Mouse (Mus musculus): ENCODE measurements around the gene Lta. TPM values are rescaled to one million over a fixed set of nuclear protein-coding genes. Genes with fewer than 3 reads are reported as not detected.

Lta gene
- polyA plus RNA-seq, 1 experiment: 4.4 TPM

GRCm38 (mm10) chr17:35153931-35154330, 51.2 kb downstream of the Lta start:
- no peak overlapping the region for H3K27ac ChIP-seq (ENCODE audit: control insufficient read depth, insufficient read depth, low read depth, low read length, poor library complexity)
- TF ChIP-seq POLR2A (IDR thresholded peaks at IDR 0.05; ENCODE audit: borderline replicate concordance, control insufficient read depth, low read depth, low read length): no peak
- no peak for TF ChIP-seq CTCF (IDR thresholded peaks at IDR 0.05; ENCODE audit: control insufficient read depth, insufficient read depth, low read length)
- H3K4me1 ChIP-seq (ENCODE audit: control insufficient read depth, insufficient read depth, low read length): no peaks in the 10 kb centered on the region
- 86% methylated on average over 4 of the region's 4 CpGs for WGBS
- no peak overlapping the region for H3K4me3 ChIP-seq (replicated peaks; ENCODE audit: control insufficient read depth, low read depth, low read length)

Other genes with a start within 250 kb of the Lta start
- gene Hspa1b, start 246.1 kb downstream of the Lta start, polyA plus RNA-seq (2011; ENCODE audit: insufficient read depth, insufficient read length, low replicate concordance, missing spikeins): 1.3 and 5.5 TPM in 2 replicates
- gene Gm20481, start 235.4 kb downstream of the Lta start, polyA plus RNA-seq (2011; ENCODE audit: insufficient read depth, insufficient read length, low replicate concordance, missing spikeins): not detected in 2 replicates
- 1.9 TPM in 1 of 2 replicates, not detected in the other for gene Hspa1a, start 233.2 kb downstream of the Lta start, polyA plus RNA-seq (2011; ENCODE audit: insufficient read depth, insufficient read length, low replicate concordance, missing spikeins)
- not detected in 2 replicates for gene Hspa1l, start 232.6 kb downstream of the Lta start, polyA plus RNA-seq (2011; ENCODE audit: insufficient read depth, insufficient read length, low replicate concordance, missing spikeins)
- gene Lsm2, start 223.5 kb downstream of the Lta start, polyA plus RNA-seq (2011; ENCODE audit: insufficient read depth, insufficient read length, low replicate concordance, missing spikeins): 70.0 and 84.5 TPM in 2 replicates
- gene Vars, start 204.4 kb downstream of the Lta start, polyA plus RNA-seq (2011; ENCODE audit: insufficient read depth, insufficient read length, low replicate concordance, missing spikeins): 117 and 158 TPM in 2 replicates
- 0.77 and 1.2 TPM in 2 replicates for gene Vwa7, start 188.8 kb downstream of the Lta start, polyA plus RNA-seq (2011; ENCODE audit: insufficient read depth, insufficient read length, low replicate concordance, missing spikeins)
- gene Sapcd1, start 177.3 kb downstream of the Lta start, polyA plus RNA-seq (2011; ENCODE audit: insufficient read depth, insufficient read length, low replicate concordance, missing spikeins): 18.9 and 31.7 TPM in 2 replicates
- gene Msh5, start 158.6 kb downstream of the Lta start, polyA plus RNA-seq (2011; ENCODE audit: insufficient read depth, insufficient read length, low replicate concordance, missing spikeins): 12.1 and 17.2 TPM in 2 replicates
- 76.2 and 141 TPM in 2 replicates for gene Clic1, start 155.4 kb downstream of the Lta start, polyA plus RNA-seq (2011; ENCODE audit: insufficient read depth, insufficient read length, low replicate concordance, missing spikeins)
- 12.5 and 15.2 TPM in 2 replicates for gene Ddah2, start 146.3 kb downstream of the Lta start, polyA plus RNA-seq (2011; ENCODE audit: insufficient read depth, insufficient read length, low replicate concordance, missing spikeins)
- 1.6 and 1.7 TPM in 2 replicates for gene Ly6g6c, start 140.0 kb downstream of the Lta start, polyA plus RNA-seq (2011; ENCODE audit: insufficient read depth, insufficient read length, low replicate concordance, missing spikeins)
- 16.5 and 35.6 TPM in 2 replicates for gene Mpig6b, start 139.2 kb downstream of the Lta start, polyA plus RNA-seq (2011; ENCODE audit: insufficient read depth, insufficient read length, low replicate concordance, missing spikeins)
- gene Ly6g6e, start 128.4 kb downstream of the Lta start, polyA plus RNA-seq (2011; ENCODE audit: insufficient read depth, insufficient read length, low replicate concordance, missing spikeins): 1.3 TPM in 1 of 2 replicates, not detected in the other
- gene Ly6g6d, start 127.3 kb downstream of the Lta start, polyA plus RNA-seq (2011; ENCODE audit: insufficient read depth, insufficient read length, low replicate concordance, missing spikeins): 9.2 and 26.2 TPM in 2 replicates
- gene Ly6g6f, start 119.7 kb downstream of the Lta start, polyA plus RNA-seq (2011; ENCODE audit: insufficient read depth, insufficient read length, low replicate concordance, missing spikeins): 14.3 and 53.1 TPM in 2 replicates
- 48.7 and 73.1 TPM in 2 replicates for gene Abhd16a, start 116.1 kb downstream of the Lta start, polyA plus RNA-seq (2011; ENCODE audit: insufficient read depth, insufficient read length, low replicate concordance, missing spikeins)
- gene Ly6g5c, start 97.1 kb downstream of the Lta start, polyA plus RNA-seq (2011; ENCODE audit: insufficient read depth, insufficient read length, low replicate concordance, missing spikeins): not detected in 2 replicates
- gene Ly6g5b, start 89.9 kb downstream of the Lta start, polyA plus RNA-seq (2011; ENCODE audit: insufficient read depth, insufficient read length, low replicate concordance, missing spikeins): 3.4 and 4.7 TPM in 2 replicates
- 29.8 and 39.0 TPM in 2 replicates for gene Gpank1, start 83.9 kb downstream of the Lta start, polyA plus RNA-seq (2011; ENCODE audit: insufficient read depth, insufficient read length, low replicate concordance, missing spikeins)
- 155 and 166 TPM in 2 replicates for gene Csnk2b, start 83.3 kb downstream of the Lta start, polyA plus RNA-seq (2011; ENCODE audit: insufficient read depth, insufficient read length, low replicate concordance, missing spikeins)
- gene D17H6S53E, start 79.0 kb downstream of the Lta start, polyA plus RNA-seq (2011; ENCODE audit: insufficient read depth, insufficient read length, low replicate concordance, missing spikeins): 6.8 and 20.2 TPM in 2 replicates
- gene Apom, start 73.3 kb downstream of the Lta start, polyA plus RNA-seq (2011; ENCODE audit: insufficient read depth, insufficient read length, low replicate concordance, missing spikeins): 6.0 TPM in 1 of 2 replicates, not detected in the other
- gene Bag6, start 70.2 kb downstream of the Lta start, polyA plus RNA-seq (2011; ENCODE audit: insufficient read depth, insufficient read length, low replicate concordance, missing spikeins): 104 and 195 TPM in 2 replicates
- 208 and 214 TPM in 2 replicates for gene Prrc2a, start 40.5 kb downstream of the Lta start, polyA plus RNA-seq (2011; ENCODE audit: insufficient read depth, insufficient read length, low replicate concordance, missing spikeins)
- gene Aif1, start 29.3 kb downstream of the Lta start, polyA plus RNA-seq (2011; ENCODE audit: insufficient read depth, insufficient read length, low replicate concordance, missing spikeins): 48.9 and 51.7 TPM in 2 replicates
- gene Lst1, start 16.9 kb downstream of the Lta start, polyA plus RNA-seq (2011; ENCODE audit: insufficient read depth, insufficient read length, low replicate concordance, missing spikeins): 50.4 and 139 TPM in 2 replicates
- gene Ltb, start 10.9 kb downstream of the Lta start, polyA plus RNA-seq (2011; ENCODE audit: insufficient read depth, insufficient read length, low replicate concordance, missing spikeins): 38.6 and 66.2 TPM in 2 replicates
- 3.2 and 7.4 TPM in 2 replicates for gene Tnf, start 3.3 kb downstream of the Lta start, polyA plus RNA-seq (2011; ENCODE audit: insufficient read depth, insufficient read length, low replicate concordance, missing spikeins)
- gene Gm16181, start 15.5 kb upstream of the Lta start, polyA plus RNA-seq (2011; ENCODE audit: insufficient read depth, insufficient read length, low replicate concordance, missing spikeins): not detected in 2 replicates
- gene Atp6v1g2, start 28.3 kb upstream of the Lta start, polyA plus RNA-seq (2011; ENCODE audit: insufficient read depth, insufficient read length, low replicate concordance, missing spikeins): 4.1 and 9.9 TPM in 2 replicates
- gene Nfkbil1, start 30.4 kb upstream of the Lta start, polyA plus RNA-seq (2011; ENCODE audit: insufficient read depth, insufficient read length, low replicate concordance, missing spikeins): 9.9 and 24.9 TPM in 2 replicates
- gene Ddx39b, start 36.4 kb upstream of the Lta start, polyA plus RNA-seq (2011; ENCODE audit: insufficient read depth, insufficient read length, low replicate concordance, missing spikeins): 275 and 374 TPM in 2 replicates
- 399 and 727 TPM in 2 replicates for gene H2-D1, start 57.4 kb upstream of the Lta start, polyA plus RNA-seq (2011; ENCODE audit: insufficient read depth, insufficient read length, low replicate concordance, missing spikeins)
- gene H2-Q1, start 115.1 kb upstream of the Lta start, polyA plus RNA-seq (2011; ENCODE audit: insufficient read depth, insufficient read length, low replicate concordance, missing spikeins): not detected in 2 replicates
- not detected in 2 replicates for gene H2-Q2, start 136.9 kb upstream of the Lta start, polyA plus RNA-seq (2011; ENCODE audit: insufficient read depth, insufficient read length, low replicate concordance, missing spikeins)
- gene H2-Q4, start 174.3 kb upstream of the Lta start, polyA plus RNA-seq (2011; ENCODE audit: insufficient read depth, insufficient read length, low replicate concordance, missing spikeins): 62.5 and 82.4 TPM in 2 replicates
- gene H2-Q6, start 219.5 kb upstream of the Lta start, polyA plus RNA-seq (2011; ENCODE audit: insufficient read depth, insufficient read length, low replicate concordance, missing spikeins): 52.3 and 95.2 TPM in 2 replicates
- gene H2-Q7, start 233.8 kb upstream of the Lta start, polyA plus RNA-seq (2011; ENCODE audit: insufficient read depth, insufficient read length, low replicate concordance, missing spikeins): 43.9 and 101 TPM in 2 replicates